Mouse (Mus musculus) left cerebral cortex, adult 18-20 months (tissue): ENCODE data around the gene Gm21677. TPM values are rescaled to one million over a fixed set of nuclear protein-coding genes. Genes with fewer than 3 reads are reported as not detected.
"Not testable (repeated sequence)": the region's sequence is repeated elsewhere in the genome, so short reads cannot be mapped to it uniquely, and the experiment has no call there.

Source experiments
- DNase-seq, 2 experiments: peaks; one replicate each; pipeline ENCODE4 v3.0.0; 2021 to 2022; ENCODE audit warnings: low spot score in 2 of 2, mixed read lengths in 1 of 2
- long read RNA-seq, 2 experiments: library from polyadenylated mRNA; stranded (forward); transcript quantifications; one replicate each; pipeline ENCODE4 v2.0.0; 2021
- total RNA-seq, 2 experiments: library from RNA; stranded (reverse); gene quantifications; 2 replicates each; pipeline ENCODE4 v1.2.3; 2021

Gm21677 gene
- total RNA-seq, result not detected
- long read RNA-seq, experiment 1, result 0 reads
- long read RNA-seq, experiment 2, result 0 reads

- not testable (repeated sequence) for DNase-seq
These were observed at the start of gene Gm21677 for GRCm38 (mm10) chrY:3306349-3306748. TSS of gene Gm21677 (minus strand) at chrY:3306449.

- DNase-seq, result not testable (repeated sequence)
These were observed 39.0 kb upstream of the Gm21677 start, which contains the start of gene Gm21693 for GRCm38 (mm10) chrY:3345229-3345628. TSS of gene Gm21693 (minus strand) at chrY:3345329.

- DNase-seq, result peak in 1 of 2 experiments; percentile 1
These were observed 34.4 kb upstream of the Gm21677 start for GRCm38 (mm10) chrY:3340661-3341060.

Other genes starting within 250 kb of the Gm21677 start
- gene Gm21693, start 38.9 kb upstream of the Gm21677 start, total RNA-seq, result not detected
- not detected for gene Gm21704, start 103.7 kb upstream of the Gm21677 start, total RNA-seq
- not detected for gene Gm21708, start 103.7 kb upstream of the Gm21677 start, total RNA-seq